Mouse (Mus musculus) lung, postnatal 0 days (tissue): Measurements from ENCODE around the gene Gp9.

ENCODE experiments used
- CTCF ChIP-seq: IDR thresholded peaks from 2 replicates; pipeline ENCODE4 v1.5.1; 2016; ENCODE audit warnings: antibody characterized with exemption, mild to moderate bottlenecking
- EP300 ChIP-seq: IDR thresholded peaks from 2 replicates; pipeline ENCODE4 v1.6.1; 2016; ENCODE audit warnings: antibody characterized with exemption, mild to moderate bottlenecking, control low read depth

DNA sequence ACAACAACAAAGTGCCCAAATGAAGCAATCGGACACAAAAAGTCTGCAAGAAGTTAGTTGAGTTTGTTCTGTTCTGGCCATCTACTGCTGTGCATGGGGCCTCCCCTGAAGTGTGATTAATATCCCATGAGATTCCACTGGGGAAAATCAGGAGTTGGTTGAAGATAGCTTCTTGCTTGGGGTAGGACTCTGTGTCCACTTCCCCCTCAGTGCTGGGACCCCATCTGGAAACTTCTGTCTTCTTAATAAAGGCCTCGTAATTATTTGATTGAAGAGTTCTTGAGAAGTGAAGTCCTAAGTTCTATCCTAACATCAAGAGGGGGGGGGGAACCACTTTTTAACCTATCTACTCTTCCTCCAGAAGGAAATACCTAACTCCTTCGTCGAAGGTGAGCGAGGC, 15.7 kb upstream of the Gp9 start:
- TF ChIP-seq CTCF (no peak), EP300 (no peak)
